Mouse (Mus musculus) cerebellum, postnatal 25 days (tissue): Measurements from ENCODE around the gene Zfp965.
"Not testable (repeated sequence)": the region's sequence is repeated elsewhere in the genome, so short reads cannot be mapped to it uniquely, and the experiment has no call there.

ENCODE experiments used
- DNase-seq, 2 experiments: peaks; one replicate each; pipeline ENCODE4 v3.0.0; 2021; ENCODE audit warnings: mixed read lengths in 2 of 2

The Zfp965 gene

DNA sequence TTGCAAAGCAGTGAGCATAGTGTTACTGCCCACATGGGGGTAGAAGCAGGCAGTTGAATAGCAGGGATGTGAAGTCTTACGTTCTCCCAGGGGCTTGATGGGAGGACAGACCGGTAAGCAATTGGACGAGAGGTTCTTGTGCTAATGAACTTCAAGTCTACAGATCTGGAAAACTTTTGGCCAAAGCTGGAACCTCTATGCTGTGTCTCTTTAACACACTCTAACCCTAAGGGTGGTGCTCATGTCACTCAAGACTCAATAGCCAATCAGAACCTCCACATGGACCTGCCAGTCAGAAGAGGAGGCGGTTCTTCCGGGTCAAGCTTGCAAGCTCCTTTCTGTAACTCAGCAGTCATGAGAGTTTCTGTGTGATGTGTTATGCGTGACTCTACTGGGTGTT, at the start of gene Zfp965:
Gene Zfp965, plus strand, starts transcription at position 301 of the 400 bp plus-strand sequence.
- not testable (repeated sequence) for DNase-seq

DNA sequence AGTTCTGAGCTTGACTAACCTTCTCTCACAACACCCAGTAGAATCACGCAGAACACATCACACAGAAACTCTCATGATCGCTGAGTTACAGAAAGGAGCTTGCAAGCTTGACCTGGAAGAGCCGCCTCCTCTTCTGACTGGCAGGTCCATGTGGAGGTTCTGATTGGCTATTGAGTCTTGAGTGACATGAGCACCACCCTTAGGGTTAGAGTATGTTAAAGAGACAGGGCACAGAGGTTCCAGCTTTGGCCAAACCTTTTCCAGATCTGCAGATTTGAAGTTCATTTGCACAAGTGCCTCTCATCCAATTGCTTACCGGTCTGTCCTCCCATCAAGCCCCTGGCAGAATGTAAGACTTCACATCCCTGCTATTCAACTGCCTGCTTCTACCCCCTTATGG, 34.1 kb upstream of the Zfp965 start, which contains the start of gene Gm4724:
Gene Gm4724, minus strand, starts transcription at position 101 of the 400 bp plus-strand sequence.
- not testable (repeated sequence) for DNase-seq
